Mouse (Mus musculus): ENCODE measurements around the gene Frmd5.
"Not testable (repeated sequence)": the region's sequence is repeated elsewhere in the genome, so short reads cannot be mapped to it uniquely, and the experiment has no call there.

Gene Frmd5

DNA sequence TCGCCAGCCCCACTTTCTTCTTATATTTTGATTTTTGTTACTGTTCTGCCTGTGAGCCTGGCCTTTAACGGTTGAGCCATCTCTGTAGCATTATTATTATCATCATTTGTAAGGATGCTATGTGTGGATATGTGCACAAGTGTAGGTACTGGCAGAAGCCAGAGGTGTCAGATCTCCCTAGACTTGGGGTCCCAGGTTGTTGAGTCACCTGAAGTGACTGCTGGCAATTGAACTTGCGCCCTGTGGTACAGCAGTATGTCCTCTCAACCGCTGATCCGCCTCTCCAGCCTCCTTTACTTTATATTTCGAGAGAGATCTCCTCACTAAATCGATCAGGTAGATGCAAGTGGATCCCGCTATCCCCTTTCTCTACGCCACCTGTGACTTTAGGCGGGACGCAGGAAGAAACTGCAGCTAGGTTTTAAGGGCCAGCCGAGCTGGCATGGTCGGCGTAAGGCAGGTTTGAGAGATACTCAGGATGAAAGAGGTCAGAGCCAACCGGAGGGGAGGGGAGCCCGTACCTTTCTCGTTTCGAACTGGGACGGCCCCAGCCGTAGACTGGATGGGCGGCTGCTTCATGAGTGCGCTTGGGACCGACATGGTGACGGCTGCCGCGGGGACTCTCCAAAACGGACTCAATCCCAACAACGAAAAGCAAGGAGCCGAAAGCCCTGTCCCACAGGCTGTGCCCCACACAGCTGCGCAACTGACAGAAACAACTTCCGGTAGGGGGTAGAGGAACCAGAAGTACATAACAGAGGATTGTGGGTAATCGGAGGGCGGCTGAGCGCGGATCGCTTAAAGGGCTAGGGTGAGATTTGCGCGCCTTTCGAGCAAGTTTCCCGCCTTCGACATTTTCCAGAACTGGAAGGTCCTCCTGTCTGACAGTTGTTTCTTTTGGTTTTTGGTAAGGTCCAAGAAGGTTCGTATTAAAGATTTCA, 300.7 kb downstream of the Frmd5 start, which contains the start of the genes Mfap1a and Wdr76:
Mfap1a (minus strand) TSS at position 724 of the 941 bp plus-strand sequence.
Wdr76 (plus strand) TSS at position 782 of the 941 bp plus-strand sequence.
- DNase-seq (ENCODE audit: low read depth, low spot score): peak; percentile 96

DNA sequence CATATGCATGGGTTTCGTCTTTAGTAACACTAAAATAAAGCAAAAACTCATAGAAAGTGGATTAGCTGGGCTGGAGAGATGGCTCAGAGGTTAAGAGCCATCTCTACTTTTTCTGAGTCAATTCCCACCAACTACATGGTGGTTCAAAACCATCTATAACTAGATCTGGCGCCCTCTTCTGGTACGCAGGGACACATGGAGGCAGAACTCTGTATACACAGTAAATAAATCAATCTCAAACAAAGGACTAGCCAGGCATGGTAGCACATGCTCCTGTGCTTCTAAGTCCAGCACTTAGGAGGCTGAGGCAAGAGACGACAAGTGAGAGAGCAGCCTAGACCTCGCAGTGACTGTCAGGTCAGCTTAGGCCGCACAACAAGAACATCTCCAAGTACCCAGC, 305.3 kb downstream of the Frmd5 start:
- DNase-seq (ENCODE audit: low read depth, low spot score): not testable (repeated sequence)

All from brain, adult 2 months (tissue).